Mouse (Mus musculus): Measurements from ENCODE around the gene Fbxl17.

GRCm38 (mm10) chr17:63157019-63157418 is 342.8 kb downstream of the Fbxl17 start:
- TF ChIP-seq CTCF (IDR thresholded peaks at IDR 0.05; ENCODE audit: borderline replicate concordance, insufficient read depth, low read length): no peak
- TF ChIP-seq POLR2A (IDR thresholded peaks at IDR 0.05; ENCODE audit: low read depth, low read length): no peak

All from embryonic fibroblast, embryonic 13.5 days (primary cell).